In genomic region chr13:84349001-84349720, GRCm38 (mm10) we compare ENCODE assay signal across 7 mouse cellular contexts.
DNase-seq lines count a peak whose midpoint lies in the region; ATAC-seq and TF ChIP-seq lines count a peak whose summit lies in the region.

No protein-coding gene starts in this region.

- peak overlapping the region; percentile 97 for H3K27ac ChIP-seq in cerebellum, adult 2 months (ENCODE audit: insufficient read depth, low read length)
- no peak overlapping the region for H3K27ac ChIP-seq in kidney, adult 2 months (ENCODE audit: insufficient read depth, low read depth, low read length)
- no peak overlapping the region for H3K27ac ChIP-seq in limb, embryonic 11.5 days (replicated peaks; ENCODE audit: low read depth, low read length)
- peak overlapping the region; percentile 98 for H3K27ac ChIP-seq in midbrain, embryonic 15.5 days

- H3K4me1 ChIP-seq in cerebellum, adult 2 months (ENCODE audit: control insufficient read depth, insufficient read depth, low read length): peaks cover 11% of the 10 kb centered on the region; the same call in 1 of the 2 replicates
- no peaks in the 10 kb centered on the region for H3K4me1 ChIP-seq in kidney, adult 2 months (ENCODE audit: control insufficient read depth, insufficient read depth, low read length)
- no peaks in the 10 kb centered on the region for H3K4me1 ChIP-seq in limb, embryonic 11.5 days (ENCODE audit: control insufficient read depth, insufficient read depth, low read length)
- H3K4me1 ChIP-seq in midbrain, embryonic 15.5 days: peaks cover 35% of the 10 kb centered on the region

- H3K9me3 ChIP-seq in limb, embryonic 11.5 days (ENCODE audit: control insufficient read depth, low read length): no peaks in the 10 kb centered on the region
- H3K9me3 ChIP-seq in midbrain, embryonic 15.5 days: no peaks in the 10 kb centered on the region

- no peak overlapping the region for H3K9ac ChIP-seq in limb, embryonic 11.5 days (ENCODE audit: low read length)
- peak overlapping the region; percentile 67 for H3K9ac ChIP-seq in midbrain, embryonic 15.5 days

- DNase-seq in ZHBTc4 (ENCODE audit: low read depth, low spot score): peak; percentile 73
- DNase-seq in cerebellum, adult 2 months: peak; percentile 81 to 89
- peak; percentile 59 to 61 for DNase-seq in frontal cortex, postnatal 10 days (ENCODE audit: low spot score in 2 of 2)
- peak; percentile 38 for DNase-seq in kidney, adult 2 months
- peak; percentile 52 for DNase-seq in limb, embryonic 11.5 days (ENCODE audit: low spot score)
- DNase-seq in thymus, postnatal 4 days: peak; percentile 42

- no peaks in the 10 kb centered on the region for H3K36me3 ChIP-seq in kidney, adult 2 months (ENCODE audit: control insufficient read depth, insufficient read depth, low read length)
- no peaks in the 10 kb centered on the region for H3K36me3 ChIP-seq in limb, embryonic 11.5 days (ENCODE audit: control insufficient read depth, insufficient read depth, low read length)
- no peaks in the 10 kb centered on the region for H3K36me3 ChIP-seq in midbrain, embryonic 15.5 days (replicated peaks)

- ATAC-seq in limb, embryonic 11.5 days (ENCODE audit: insufficient number of reproducible peaks, low FRiP score, low TSS enrichment, low read depth): no peak
- ATAC-seq in midbrain, embryonic 15.5 days (replicated peaks): no peak; the same call in 1 of the 2 replicates

- WGBS in cerebellum, adult 2 months: 0% methylated on average over 23 of the region's 23 CpGs
- WGBS in kidney, adult 2 months: 1% methylated on average over 23 of the region's 23 CpGs
- WGBS in limb, embryonic 11.5 days: under 1% methylated on average over 23 of the region's 23 CpGs
- WGBS in midbrain, embryonic 15.5 days: under 1% methylated on average over 23 of the region's 23 CpGs

- H3K4me3 ChIP-seq in cerebellum, adult 2 months (replicated peaks; ENCODE audit: insufficient read depth, low read depth, low read length): peak overlapping the region; percentile 73
- peak overlapping the region; percentile 42 for H3K4me3 ChIP-seq in kidney, adult 2 months (ENCODE audit: insufficient read depth, low read depth, low read length)
- H3K4me3 ChIP-seq in limb, embryonic 11.5 days (ENCODE audit: low read depth, low read length): peak overlapping the region; percentile 35
- H3K4me3 ChIP-seq in midbrain, embryonic 15.5 days: peak overlapping the region; percentile 46

- peak overlapping the region; percentile 77 for H3K4me2 ChIP-seq in limb, embryonic 11.5 days (ENCODE audit: low read depth, severe bottlenecking)
- peak overlapping the region; percentile 64 for H3K4me2 ChIP-seq in midbrain, embryonic 15.5 days

- H3K27me3 ChIP-seq in cerebellum, adult 2 months (ENCODE audit: control insufficient read depth, insufficient read depth, low read length): no peaks in the 10 kb centered on the region
- H3K27me3 ChIP-seq in kidney, adult 2 months (replicated peaks; ENCODE audit: control insufficient read depth, insufficient read depth, low read length): no peaks in the 10 kb centered on the region
- H3K27me3 ChIP-seq in limb, embryonic 11.5 days (ENCODE audit: control insufficient read depth, insufficient read depth, low read length): peaks cover 23% of the 10 kb centered on the region
- H3K27me3 ChIP-seq in midbrain, embryonic 15.5 days (replicated peaks): no peaks in the 10 kb centered on the region

- TF ChIP-seq POLR2A in cerebellum, adult 2 months (IDR thresholded peaks at IDR 0.05; ENCODE audit: borderline replicate concordance, insufficient read depth, low read length): peak; percentile 79; the same call in 1 of the 2 replicates
- TF ChIP-seq POLR2A in kidney, adult 2 months (IDR thresholded peaks at IDR 0.05; ENCODE audit: low read depth, low read length): no peak

- no peak for TF ChIP-seq CTCF in cerebellum, adult 2 months (IDR thresholded peaks at IDR 0.05; ENCODE audit: borderline replicate concordance, insufficient read depth, low read depth, low read length)
- no peak for TF ChIP-seq CTCF in kidney, adult 2 months (conservative IDR thresholded peaks at IDR 0.05; ENCODE audit: insufficient read depth, insufficient read length, low read depth, low read length)

Comparison
In these comparisons a context has a peak if more than half of its experiments do, and no peak if none do; other contexts are left out.
1. H3K27ac ChIP-seq: peak in cerebellum, adult 2 months (single experiment) and midbrain, embryonic 15.5 days (single experiment); none in kidney, adult 2 months (single experiment) and limb, embryonic 11.5 days (single experiment).
2. Peak in every context shown above with its lines, with median percentiles within 50 percentile points of each other: DNase-seq and H3K4me3 ChIP-seq.